Mouse (Mus musculus) lung, adult 2 months (tissue): Measurements from ENCODE around the gene Cenps.
"Not testable (repeated sequence)": the region's sequence is repeated elsewhere in the genome, so short reads cannot be mapped to it uniquely, and the experiment has no call there.

Source experiments
- CTCF ChIP-seq: fragments of 200-500 bp; IDR thresholded peaks from 2 replicates; pipeline ENCODE4 v1.5.1; 2011; ENCODE audit warnings: mild to moderate bottlenecking, low read length, control low read depth; ENCODE audit not compliant: insufficient read depth
- POLR2A ChIP-seq: fragments of 200-500 bp; IDR thresholded peaks from 2 replicates; pipeline ENCODE4 v1.6.1; 2011; ENCODE audit warnings: low read depth, mild to moderate bottlenecking, control low read depth, low read length, borderline replicate concordance; ENCODE audit errors: extremely low read depth

- TF ChIP-seq CTCF, POLR2A: not testable (repeated sequence)
Measured at GRCm38 (mm10) chr4:149169926-149170325, 32.5 kb upstream of the Cenps start.
